Mouse (Mus musculus) MEL (cell line): ENCODE measurements around the gene Snap91. TPM values are rescaled to one million over a fixed set of nuclear protein-coding genes. Genes with fewer than 3 reads are reported as not detected.

Experiments
- DNase-seq: peaks from one replicate; pipeline ENCODE4 v3.0.0; 2011; ENCODE audit warnings: low read depth, low spot score
- H3K27ac ChIP-seq: 2 replicates; pipeline ENCODE4 v1.5.1; 2012; ENCODE audit warnings: low read depth, mild to moderate bottlenecking, control low read depth, low read length, moderate library complexity; ENCODE audit not compliant: control insufficient read depth
- H3K27me3 ChIP-seq, 2 experiments: fragments of 150-350 bp in 1 of 2; sonication (generic) in 1 of 2; 2 replicates each; pipeline ENCODE4 v1.6.1; 2012; ENCODE audit warnings: low read length in 2 of 2, mild to moderate bottlenecking in 2 of 2, improper control_type of control experiment in 1 of 2, moderate library complexity in 1 of 2; ENCODE audit not compliant: insufficient read depth in 2 of 2, control insufficient read depth in 1 of 2
- H3K36me3 ChIP-seq, 2 experiments: 2 replicates each; pipeline ENCODE4 v1.6.1; 2012 to 2014; ENCODE audit warnings: low read length in 2 of 2, improper control_type of control experiment in 1 of 2, inconsistent platforms in 1 of 2, mild to moderate bottlenecking in 1 of 2; ENCODE audit not compliant: insufficient read depth in 2 of 2, control insufficient read depth in 1 of 2
- H3K4me1 ChIP-seq, 2 experiments: fragments of 150-350 bp in 1 of 2; sonication (generic) in 1 of 2; 2 replicates each; pipeline ENCODE4 v1.6.1; 2012; ENCODE audit warnings: low read length in 2 of 2, improper control_type of control experiment in 1 of 2, mild to moderate bottlenecking in 1 of 2; ENCODE audit not compliant: insufficient read depth in 2 of 2, control insufficient read depth in 1 of 2
- H3K4me3 ChIP-seq, 2 experiments: fragments of 150-350 bp in 1 of 2; sonication (generic) in 1 of 2; 2 replicates each; pipeline ENCODE4 v1.5.1; 2012; ENCODE audit warnings: low read depth in 2 of 2, low read length in 2 of 2, mild to moderate bottlenecking in 2 of 2, moderate library complexity in 2 of 2, control low read depth in 1 of 2, improper control_type of control experiment in 1 of 2; ENCODE audit not compliant: control insufficient read depth in 1 of 2, insufficient read depth in 1 of 2
- H3K79me2 ChIP-seq: 2 replicates; pipeline ENCODE4 v1.6.1; 2012; ENCODE audit warnings: mild to moderate bottlenecking, low read length, moderate library complexity; ENCODE audit not compliant: control insufficient read depth, poor library complexity, insufficient read depth
- H3K9ac ChIP-seq: 2 replicates; pipeline ENCODE4 v1.6.1; 2012; ENCODE audit warnings: low read depth, mild to moderate bottlenecking, control low read depth, low read length, moderate library complexity; ENCODE audit not compliant: control insufficient read depth, poor library complexity, severe bottlenecking
- H3K9me3 ChIP-seq: fragments of 150-350 bp; sonication (generic); replicated peaks from 2 replicates; pipeline ENCODE4 v1.6.1; 2012; ENCODE audit warnings: mild to moderate bottlenecking, low read length, improper control_type of control experiment, moderate library complexity; ENCODE audit not compliant: insufficient read depth
- BHLHE40 ChIP-seq: IDR thresholded peaks from 2 replicates; pipeline ENCODE4 v1.6.1; 2012; ENCODE audit warnings: low read depth, mild to moderate bottlenecking, inconsistent platforms, low read length, improper control_type of control experiment, borderline replicate concordance
- CHD1 ChIP-seq: IDR thresholded peaks from 2 replicates; pipeline ENCODE4 v1.6.1; 2012; ENCODE audit warnings: low read depth, mild to moderate bottlenecking, inconsistent platforms, low read length, improper control_type of control experiment
- CHD2 ChIP-seq: IDR thresholded peaks from 2 replicates; pipeline ENCODE4 v1.6.1; 2011; ENCODE audit warnings: low read length, improper control_type of control experiment
- CTCF ChIP-seq, 3 experiments: IDR thresholded peaks in 2 of 3; conservative IDR thresholded peaks in 1 of 3; 2 replicates each; pipeline ENCODE4 v1.5.1; 2011 to 2012; ENCODE audit warnings: low read length in 3 of 3, low read depth in 2 of 3, mild to moderate bottlenecking in 2 of 3, improper control_type of control experiment in 1 of 3, inconsistent platforms in 1 of 3, mixed read lengths in 1 of 3, moderate library complexity in 1 of 3; ENCODE audit not compliant: control insufficient read depth in 1 of 3, insufficient read depth in 1 of 3, poor library complexity in 1 of 3, severe bottlenecking in 1 of 3
- E2F4 ChIP-seq: IDR thresholded peaks from 2 replicates; pipeline ENCODE4 v1.6.1; 2011; ENCODE audit warnings: low read depth, low read length, improper control_type of control experiment, borderline replicate concordance
- EP300 ChIP-seq, 2 experiments: IDR thresholded peaks; 2 replicates each; pipeline ENCODE4 v1.6.1; 2011; ENCODE audit warnings: improper control_type of control experiment in 2 of 2, low read length in 2 of 2, low read depth in 1 of 2, mild to moderate bottlenecking in 1 of 2
- ETS1 ChIP-seq: IDR thresholded peaks from 2 replicates; pipeline ENCODE4 v1.6.1; 2012; ENCODE audit warnings: low read depth, mild to moderate bottlenecking, inconsistent platforms, low read length, improper control_type of control experiment, moderate library complexity
- GATA1 ChIP-seq: IDR thresholded peaks from 2 replicates; pipeline ENCODE4 v1.6.1; 2011; ENCODE audit warnings: low read depth, low read length, improper control_type of control experiment
- HCFC1 ChIP-seq: IDR thresholded peaks from 2 replicates; pipeline ENCODE4 v1.6.1; 2012; ENCODE audit warnings: low read depth, mild to moderate bottlenecking, inconsistent platforms, low read length, improper control_type of control experiment, moderate library complexity
- JUND ChIP-seq: IDR thresholded peaks from 2 replicates; pipeline ENCODE4 v1.6.1; 2011; ENCODE audit warnings: low read depth, mild to moderate bottlenecking, improper control_type of control experiment, low read length
- KAT2A ChIP-seq: conservative IDR thresholded peaks from 2 replicates; pipeline ENCODE4 v1.6.1; 2012; ENCODE audit warnings: low read depth, low read length, improper control_type of control experiment, inconsistent platforms
- MAFK ChIP-seq: IDR thresholded peaks from 2 replicates; pipeline ENCODE4 v1.6.1; 2011; ENCODE audit warnings: low read depth, mild to moderate bottlenecking, low read length, improper control_type of control experiment, borderline replicate concordance
- MAZ ChIP-seq: IDR thresholded peaks from 2 replicates; pipeline ENCODE4 v1.6.1; 2012; ENCODE audit warnings: low read depth, mild to moderate bottlenecking, inconsistent platforms, low read length, improper control_type of control experiment
- MEF2A ChIP-seq: IDR thresholded peaks from 2 replicates; pipeline ENCODE4 v1.6.1; 2014; ENCODE audit warnings: low read depth, mild to moderate bottlenecking, inconsistent platforms, low read length, improper control_type of control experiment; ENCODE audit not compliant: poor library complexity, insufficient replicate concordance, severe bottlenecking; ENCODE audit errors: extremely low read depth
- MXI1 ChIP-seq: IDR thresholded peaks from 2 replicates; pipeline ENCODE4 v1.6.1; 2011; ENCODE audit warnings: mild to moderate bottlenecking, low read depth, low read length, improper control_type of control experiment
- MYB ChIP-seq: IDR thresholded peaks from 2 replicates; pipeline ENCODE4 v1.6.1; 2011; ENCODE audit warnings: mild to moderate bottlenecking, low read depth, low read length, improper control_type of control experiment
- NELFE ChIP-seq: IDR thresholded peaks from 2 replicates; pipeline ENCODE4 v1.6.1; 2011; ENCODE audit warnings: low read depth, low read length, improper control_type of control experiment
- NRF1 ChIP-seq: IDR thresholded peaks from 2 replicates; pipeline ENCODE4 v1.6.1; 2014; ENCODE audit warnings: low read depth, mild to moderate bottlenecking, inconsistent platforms, low read length, improper control_type of control experiment, moderate library complexity; ENCODE audit not compliant: poor library complexity, insufficient read depth, severe bottlenecking
- POLR2A ChIP-seq, 2 experiments: IDR thresholded peaks; 2 replicates each; pipeline ENCODE4 v1.6.1; 2011 to 2012; ENCODE audit warnings: low read length in 2 of 2, mild to moderate bottlenecking in 2 of 2, control low read depth in 1 of 2, improper control_type of control experiment in 1 of 2, low read depth in 1 of 2, moderate library complexity in 1 of 2; ENCODE audit not compliant: control insufficient read depth in 1 of 2, insufficient read depth in 1 of 2, poor library complexity in 1 of 2
- POLR2AphosphoS2 ChIP-seq: IDR thresholded peaks from 2 replicates; pipeline ENCODE4 v1.6.1; 2011; ENCODE audit warnings: low read length, improper control_type of control experiment
- POLR2AphosphoS5 ChIP-seq: IDR thresholded peaks from 2 replicates; pipeline ENCODE4 v1.6.1; 2012; ENCODE audit warnings: low read depth, borderline replicate concordance, mild to moderate bottlenecking, inconsistent platforms, low read length, moderate library complexity, mixed read lengths
- RAD21 ChIP-seq: IDR thresholded peaks from 2 replicates; pipeline ENCODE4 v1.6.1; 2011; ENCODE audit warnings: mild to moderate bottlenecking, low read depth, low read length, improper control_type of control experiment
- RCOR1 ChIP-seq: IDR thresholded peaks from 2 replicates; pipeline ENCODE4 v1.6.1; 2012; ENCODE audit warnings: low read depth, mild to moderate bottlenecking, inconsistent platforms, low read length, improper control_type of control experiment
- SIN3A ChIP-seq: IDR thresholded peaks from 2 replicates; pipeline ENCODE4 v1.6.1; 2012; ENCODE audit warnings: low read length, improper control_type of control experiment, inconsistent platforms
- SMC3 ChIP-seq: IDR thresholded peaks from 2 replicates; pipeline ENCODE4 v1.6.1; 2011; ENCODE audit warnings: low read depth, low read length, improper control_type of control experiment
- TAL1 ChIP-seq: IDR thresholded peaks from 2 replicates; pipeline ENCODE4 v1.6.1; 2012; ENCODE audit warnings: mild to moderate bottlenecking, inconsistent platforms, low read length, moderate library complexity, mixed read lengths
- TCF12 ChIP-seq: IDR thresholded peaks from 2 replicates; pipeline ENCODE4 v1.6.1; 2014; ENCODE audit warnings: low read depth, mild to moderate bottlenecking, inconsistent platforms, low read length, improper control_type of control experiment, moderate library complexity
- UBTF ChIP-seq: IDR thresholded peaks from 2 replicates; pipeline ENCODE4 v1.6.1; 2012; ENCODE audit warnings: low read depth, mild to moderate bottlenecking, inconsistent platforms, low read length, improper control_type of control experiment, moderate library complexity, borderline replicate concordance; ENCODE audit not compliant: insufficient read depth
- USF2 ChIP-seq, 2 experiments: IDR thresholded peaks; 2 replicates each; pipeline ENCODE4 v1.6.1; 2011 to 2012; ENCODE audit warnings: improper control_type of control experiment in 2 of 2, low read length in 2 of 2, borderline replicate concordance in 1 of 2, inconsistent platforms in 1 of 2, low read depth in 1 of 2, mild to moderate bottlenecking in 1 of 2; ENCODE audit not compliant: insufficient read depth in 1 of 2
- ZC3H11A ChIP-seq: IDR thresholded peaks from 2 replicates; pipeline ENCODE4 v1.6.1; 2012; ENCODE audit warnings: low read depth, mild to moderate bottlenecking, inconsistent platforms, low read length, improper control_type of control experiment
- ZKSCAN1 ChIP-seq: IDR thresholded peaks from 2 replicates; pipeline ENCODE4 v1.6.1; 2012; ENCODE audit warnings: low read depth, mild to moderate bottlenecking, inconsistent platforms, low read length, improper control_type of control experiment, moderate library complexity
- polyA plus RNA-seq, 2 experiments: library from polyadenylated mRNA; stranded (reverse) in 1 of 2; unstranded in 1 of 2; fragments of >175 nt in 1 of 2; fragments of >200 nt in 1 of 2; gene quantifications; 2 replicates each; pipeline versions ENCODE4 v1.2.1 to v1.2.4; 2012; ENCODE audit warnings: low replicate concordance in 2 of 2, low read depth in 1 of 2; ENCODE audit not compliant: insufficient read length in 2 of 2, insufficient read depth in 1 of 2, missing spikeins in 1 of 2
- total RNA-seq: library from RNA; depleted of rRNA; stranded (reverse); fragments of 300-350 nt; gene quantifications from 2 replicates; pipeline ENCODE4 v1.2.3, GENCODE M21; 2012

Gene Snap91
- total and polyA plus RNA-seq, 3 experiments = not detected

DNA sequence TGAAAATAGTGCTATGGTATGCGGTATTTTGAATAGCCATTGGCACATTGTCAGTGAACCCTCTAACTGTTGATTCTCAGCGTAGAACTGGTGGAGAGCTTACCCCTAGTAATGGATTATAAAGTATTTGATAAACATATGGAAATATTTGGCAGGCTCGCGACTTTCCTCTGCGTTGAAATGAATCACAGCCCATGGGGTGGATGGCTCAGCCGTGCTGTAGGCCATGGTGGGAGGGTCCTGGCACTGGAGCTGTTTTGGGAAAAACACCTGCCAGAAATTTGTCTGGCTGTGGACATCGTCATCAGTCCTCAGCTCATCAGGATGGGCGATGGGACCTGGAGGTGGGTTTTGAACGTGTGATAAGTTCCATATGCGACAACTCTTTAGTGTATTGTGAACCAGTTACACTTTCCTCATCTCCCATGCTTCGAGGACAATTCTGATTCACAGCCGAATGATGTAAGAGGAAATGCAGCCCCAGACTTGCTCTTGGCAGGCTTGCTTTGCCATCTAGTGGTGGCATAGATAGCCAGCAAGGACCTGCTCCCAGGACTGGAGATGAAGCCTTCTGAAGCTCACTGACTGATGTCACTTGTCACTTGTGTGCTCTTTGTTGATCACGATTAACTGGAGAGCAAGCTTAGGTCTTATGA lies 134.4 kb downstream of the Snap91 start:
- TF ChIP-seq JUND (no peak), MAZ (no peak), SMC3 (peak; percentile 96), MYB (no peak), NELFE (no peak), KAT2A (no peak), POLR2AphosphoS5 (no peak), MXI1 (no peak), RAD21 (peak; percentile 99), SIN3A (peak; percentile 40; the same call in 1 of the 2 replicates), CHD1 (no peak), MAFK (no peak), ZC3H11A (peak; percentile 84), POLR2A (IDR thresholded peaks at IDR 0.05; ENCODE audit: control insufficient read depth in 1 of 2, insufficient read depth in 1 of 2, low read depth in 1 of 2, low read length in 2 of 2, poor library complexity in 1 of 2) (no peak), MEF2A (no peak), RCOR1 (no peak), TCF12 (no peak), CHD2 (no peak), UBTF (no peak), ZKSCAN1 (no peak), CTCF (IDR thresholded peaks at IDR 0.05 in 2 of 3, conservative IDR thresholded peaks at IDR 0.05 in 1 of 3; ENCODE audit: control insufficient read depth in 1 of 3, insufficient read depth in 1 of 3, low read depth in 2 of 3, low read length in 3 of 3, poor library complexity in 1 of 3, severe bottlenecking in 1 of 3) (peak; percentile 71 to 98 (median 79))
- TF ChIP-seq, all 39 proteins: peak for 5
- Histone ChIP-seq H3K9me3 (no peaks in the 10 kb centered on the region), H3K79me2 (no peaks in the 10 kb centered on the region), H3K27me3 (peaks cover 0 to 2% of the 10 kb centered on the region in 2 experiments; a peak in 2 of 4 replicates), H3K4me1 (0 out of 4 replicates have a peak, but pooled peaks cover 0 to 2% of the 10 kb centered on the region in 2 experiments), H3K9ac (no peak overlapping the region; the same call in 1 of the 2 replicates), H3K27ac (no peak overlapping the region), H3K36me3 (no peaks in the 10 kb centered on the region; a peak in 1 of 4 replicates), H3K4me3 (no peak overlapping the region)
- peak; percentile 85 for DNase-seq

DNA sequence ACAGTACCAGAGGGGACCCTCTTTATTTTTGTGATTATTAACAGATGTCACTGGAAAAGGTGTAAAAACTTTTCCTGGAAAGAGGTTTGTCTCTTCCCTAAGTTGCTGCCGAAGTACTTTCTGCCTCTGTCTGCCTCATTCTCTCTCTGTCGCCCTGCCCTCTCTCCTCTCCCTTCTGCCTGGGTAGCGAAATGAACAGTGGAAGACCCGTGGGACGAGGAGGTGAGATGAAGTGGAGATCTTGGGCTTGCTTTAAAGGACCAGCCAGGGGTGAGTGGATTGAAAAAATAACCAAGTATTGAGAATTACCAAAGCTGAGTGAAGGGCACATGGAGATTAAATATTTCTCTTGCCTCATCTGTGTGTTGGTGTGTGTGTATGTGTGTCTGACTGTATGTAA lies 136.4 kb downstream of the Snap91 start:
- Histone ChIP-seq H3K9ac (no peak overlapping the region), H3K9me3 (no peaks in the 10 kb centered on the region), H3K4me3 (no peak overlapping the region)
- DNase-seq = no peak
- TF ChIP-seq GATA1 (no peak), POLR2A (IDR thresholded peaks at IDR 0.05; ENCODE audit: control insufficient read depth in 1 of 2, insufficient read depth in 1 of 2, low read depth in 1 of 2, low read length in 2 of 2, poor library complexity in 1 of 2) (no peak), POLR2AphosphoS5 (no peak), HCFC1 (no peak), USF2 (IDR thresholded peaks at IDR 0.05; ENCODE audit: borderline replicate concordance in 1 of 2, insufficient read depth in 1 of 2, low read depth in 1 of 2, low read length in 2 of 2) (no peak), RAD21 (no peak), E2F4 (no peak), NRF1 (no peak), CHD1 (no peak), BHLHE40 (no peak), ETS1 (no peak), EP300 (IDR thresholded peaks at IDR 0.05; ENCODE audit: low read depth in 1 of 2, low read length in 2 of 2) (no peak), POLR2AphosphoS2 (no peak), TAL1 (no peak), CTCF (IDR thresholded peaks at IDR 0.05 in 2 of 3, conservative IDR thresholded peaks at IDR 0.05 in 1 of 3; ENCODE audit: control insufficient read depth in 1 of 3, insufficient read depth in 1 of 3, low read depth in 2 of 3, low read length in 3 of 3, poor library complexity in 1 of 3, severe bottlenecking in 1 of 3) (no peak)
- TF ChIP-seq, all 39 proteins: peak for 0
- H3K27me3 ChIP-seq = peaks cover 0 to 2% of the 10 kb centered on the region in 2 experiments; a peak in 2 of 4 replicates
- H3K79me2 ChIP-seq = no peaks in the 10 kb centered on the region
- no peaks in the 10 kb centered on the region; a peak in 1 of 4 replicates for H3K36me3 ChIP-seq
- 0 out of 4 replicates have a peak, but pooled peaks cover 0 to 2% of the 10 kb centered on the region in 2 experiments for H3K4me1 ChIP-seq
- H3K27ac ChIP-seq = no peak overlapping the region
